Mouse (Mus musculus): ENCODE data around the gene Sik2. TPM values are rescaled to one million over a fixed set of nuclear protein-coding genes. Genes with fewer than 3 reads are reported as not detected.
A peak's percentile ranks its signal among the peaks of the same experiment; 100 is the strongest.

The Sik2 gene
- polyA plus RNA-seq, 1 experiment from 2014 or later = 17.3 TPM

GRCm38 (mm10) chr9:50874031-50874430 is 134.8 kb downstream of the Sik2 start:
- in situ Hi-C loops (cut with MboI; ENCODE audit: low pct_unique_long_range_greater_than_20kb) = no loop called here
- H3K27me3 ChIP-seq = no peaks in the 10 kb centered on the region
- DNase-seq (ENCODE audit: low read depth, low spot score) (no peak), ATAC-seq (no peak)
- ChIA-PET POLR2A (no interaction called here), CTCF (interaction anchor here (1.0 to 1.3 kb wide), 3 partner anchors 14 to 124 kb away, joined by 3 read pairs; no protein-coding TSS in a partner anchor)
- TF ChIP-seq CTCF (IDR thresholded peaks at IDR 0.05) = no peak

GRCm38 (mm10) chr9:50873210-50873609 is 135.7 kb downstream of the Sik2 start:
- H3K27me3 ChIP-seq = no peaks in the 10 kb centered on the region
- in situ Hi-C loops (cut with MboI; ENCODE audit: low pct_unique_long_range_greater_than_20kb) = no loop called here
- no peak for DNase-seq (ENCODE audit: low read depth, low spot score)
- ChIA-PET CTCF (interaction anchor here (1.2 to 1.3 kb wide), 2 partner anchors 36 to 125 kb away, joined by 3 read pairs; no protein-coding TSS in a partner anchor), POLR2A (no interaction called here)
- no peak for TF ChIP-seq CTCF (IDR thresholded peaks at IDR 0.05)
- no peak for ATAC-seq

GRCm38 (mm10) chr9:50868182-50868581 is 140.7 kb downstream of the Sik2 start:
- CTCF ChIA-PET = interaction anchor here (0.9 kb wide), 1 partner anchor 9 kb away, joined by 3 read pairs; no protein-coding TSS in a partner anchor
- ATAC-seq = no peak
- H3K27me3 ChIP-seq = no peaks in the 10 kb centered on the region
- no peak for TF ChIP-seq CTCF (IDR thresholded peaks at IDR 0.05)
- in situ Hi-C loops (cut with MboI; ENCODE audit: low pct_unique_long_range_greater_than_20kb) = no loop called here
- DNase-seq (ENCODE audit: low read depth, low spot score) = no peak
- POLR2A ChIA-PET = no interaction called here

GRCm38 (mm10) chr9:50867015-50867414 is 141.9 kb downstream of the Sik2 start:
- no peaks in the 10 kb centered on the region for H3K27me3 ChIP-seq
- ATAC-seq = no peak
- CTCF ChIA-PET = no interaction called here
- no peak for TF ChIP-seq CTCF (IDR thresholded peaks at IDR 0.05)
- no peak for DNase-seq (ENCODE audit: low read depth, low spot score)
- POLR2A ChIA-PET = interaction anchor here (0.8 kb wide), 1 partner anchor 21 kb away, joined by 3 read pairs; no protein-coding TSS in a partner anchor
- in situ Hi-C loops (cut with MboI; ENCODE audit: low pct_unique_long_range_greater_than_20kb) = no loop called here

GRCm38 (mm10) chr9:50865803-50866202 is 143.1 kb downstream of the Sik2 start:
- ATAC-seq = no peak

GRCm38 (mm10) chr9:50864877-50865276 is 144.0 kb downstream of the Sik2 start:
- ATAC-seq (no peak), DNase-seq (ENCODE audit: low read depth, low spot score) (no peak)
- no peak for TF ChIP-seq CTCF (IDR thresholded peaks at IDR 0.05)
- CTCF ChIA-PET = interaction anchor here (1.2 kb wide), 1 partner anchor 19 kb away, joined by 3 read pairs; no protein-coding TSS in a partner anchor
- H3K27me3 ChIP-seq = no peaks in the 10 kb centered on the region
- in situ Hi-C loops (cut with MboI; ENCODE audit: low pct_unique_long_range_greater_than_20kb) = no loop called here
- POLR2A ChIA-PET = no interaction called here

More at GRCm38 (mm10) chr9:50865803-50866202, 143.1 kb downstream of the Sik2 start:
- TF ChIP-seq CTCF (IDR thresholded peaks at IDR 0.05) = no peak
- DNase-seq (ENCODE audit: low read depth, low spot score) = no peak
- POLR2A ChIA-PET = no interaction called here
- in situ Hi-C loops (cut with MboI; ENCODE audit: low pct_unique_long_range_greater_than_20kb) = no loop called here
- CTCF ChIA-PET = interaction anchor here (1.2 kb wide), 1 partner anchor 18 kb away, joined by 3 read pairs; no protein-coding TSS in a partner anchor
- H3K27me3 ChIP-seq = no peaks in the 10 kb centered on the region

GRCm38 (mm10) chr9:50863824-50864223 is 145.0 kb downstream of the Sik2 start:
- DNase-seq (ENCODE audit: low read depth, low spot score) = no peak
- in situ Hi-C loops (cut with MboI; ENCODE audit: low pct_unique_long_range_greater_than_20kb) = no loop called here
- CTCF ChIA-PET = no interaction called here

GRCm38 (mm10) chr9:50861119-50861839 is 147.6 kb downstream of the Sik2 start:
- no peak for DNase-seq (ENCODE audit: low read depth, low spot score)
- in situ Hi-C loops (cut with MboI; ENCODE audit: low pct_unique_long_range_greater_than_20kb) = no loop called here
- no peak for ATAC-seq
- POLR2A ChIA-PET = no interaction called here
- CTCF ChIA-PET = interaction anchor here (1.3 kb wide), 1 partner anchor 146 kb away, joined by 3 read pairs; no protein-coding TSS in a partner anchor
- no peak for TF ChIP-seq CTCF (IDR thresholded peaks at IDR 0.05)
- no peaks in the 10 kb centered on the region for H3K27me3 ChIP-seq

More at GRCm38 (mm10) chr9:50863824-50864223, 145.0 kb downstream of the Sik2 start:
- no peak for ATAC-seq
- TF ChIP-seq CTCF (IDR thresholded peaks at IDR 0.05) = no peak
- H3K27me3 ChIP-seq = no peaks in the 10 kb centered on the region
- POLR2A ChIA-PET = no interaction called here

GRCm38 (mm10) chr9:50858681-50859080 is 150.2 kb downstream of the Sik2 start:
- no peak for TF ChIP-seq CTCF (IDR thresholded peaks at IDR 0.05)
- in situ Hi-C loops (cut with MboI; ENCODE audit: low pct_unique_long_range_greater_than_20kb) = no loop called here
- CTCF ChIA-PET = interaction anchor here (1.1 to 1.3 kb wide), 2 partner anchors 27 to 114 kb away, joined by 3 read pairs; no protein-coding TSS in a partner anchor
- ATAC-seq = no peak
- no peak for DNase-seq (ENCODE audit: low read depth, low spot score)
- H3K27me3 ChIP-seq = no peaks in the 10 kb centered on the region
- POLR2A ChIA-PET = interaction anchor here (1.5 kb wide), 1 partner anchor 28 kb away, joined by 3 read pairs; no protein-coding TSS in a partner anchor

- TF ChIP-seq CTCF (IDR thresholded peaks at IDR 0.05) = no peak
- ATAC-seq (peak; percentile 58), DNase-seq (ENCODE audit: low read depth, low spot score) (no peak)
- ChIA-PET POLR2A (interaction anchor here (0.7 to 1.1 kb wide), 3 partner anchors 30 to 1019 kb away, joined by 3 read pairs; no protein-coding TSS in a partner anchor), CTCF (interaction anchor here (0.8 to 1.3 kb wide), 4 partner anchors 10 to 141 kb away, joined by 3 read pairs; no protein-coding TSS in a partner anchor)
- no peaks in the 10 kb centered on the region for H3K27me3 ChIP-seq
- in situ Hi-C loops (cut with MboI; ENCODE audit: low pct_unique_long_range_greater_than_20kb) = no loop called here
Observed at GRCm38 (mm10) chr9:50857082-50857641, 151.7 kb downstream of the Sik2 start.
